Mouse (Mus musculus): ENCODE data around the gene Fbxl17.

DNA sequence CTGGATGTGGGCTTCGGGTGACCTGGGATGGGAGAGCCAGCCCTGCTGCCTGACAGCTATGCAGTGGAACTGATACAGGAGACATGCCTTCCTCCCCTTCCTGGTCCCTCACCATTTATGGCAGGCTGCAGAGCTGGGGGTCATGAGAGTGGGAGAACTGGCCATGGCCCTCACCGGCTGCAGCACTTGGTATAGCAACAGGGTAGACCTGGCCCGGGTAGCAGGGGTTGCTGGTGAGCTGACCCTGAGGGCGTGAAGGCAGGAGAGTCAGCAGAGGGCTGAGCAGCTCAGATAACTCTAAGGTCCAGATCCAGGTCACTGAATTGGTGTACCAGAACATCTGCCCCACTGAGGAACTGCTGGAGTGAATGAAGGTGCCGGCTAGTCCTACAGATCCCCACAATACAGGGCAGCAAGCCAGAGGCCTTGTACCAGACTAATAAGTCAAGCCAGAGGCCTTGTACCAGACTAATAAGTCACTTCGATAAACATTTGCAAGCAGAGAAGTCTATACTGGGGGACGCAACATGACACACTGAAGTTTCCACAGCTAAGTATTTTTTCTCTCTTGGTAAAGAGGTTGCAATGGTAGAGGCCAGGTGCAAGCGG, 296.1 kb downstream of the Fbxl17 start:
- no peak for TF ChIP-seq CTCF (IDR thresholded peaks at IDR 0.05; ENCODE audit: low read depth)
- no peak for TF ChIP-seq EP300 (IDR thresholded peaks at IDR 0.05; ENCODE audit: low read depth)
